Mouse (Mus musculus): ENCODE data around the gene Qrsl1. TPM values are rescaled to one million over a fixed set of nuclear protein-coding genes. Genes with fewer than 3 reads are reported as not detected.
"Not testable (repeated sequence)": the region's sequence is repeated elsewhere in the genome, so short reads cannot be mapped to it uniquely, and the experiment has no call there.

Gene Qrsl1
- 22.5 and 24.6 TPM in 2 replicates for polyA plus RNA-seq (2015; fragmentation: Nextera tagmentation; extraction: Ambion mirVana)

DNA sequence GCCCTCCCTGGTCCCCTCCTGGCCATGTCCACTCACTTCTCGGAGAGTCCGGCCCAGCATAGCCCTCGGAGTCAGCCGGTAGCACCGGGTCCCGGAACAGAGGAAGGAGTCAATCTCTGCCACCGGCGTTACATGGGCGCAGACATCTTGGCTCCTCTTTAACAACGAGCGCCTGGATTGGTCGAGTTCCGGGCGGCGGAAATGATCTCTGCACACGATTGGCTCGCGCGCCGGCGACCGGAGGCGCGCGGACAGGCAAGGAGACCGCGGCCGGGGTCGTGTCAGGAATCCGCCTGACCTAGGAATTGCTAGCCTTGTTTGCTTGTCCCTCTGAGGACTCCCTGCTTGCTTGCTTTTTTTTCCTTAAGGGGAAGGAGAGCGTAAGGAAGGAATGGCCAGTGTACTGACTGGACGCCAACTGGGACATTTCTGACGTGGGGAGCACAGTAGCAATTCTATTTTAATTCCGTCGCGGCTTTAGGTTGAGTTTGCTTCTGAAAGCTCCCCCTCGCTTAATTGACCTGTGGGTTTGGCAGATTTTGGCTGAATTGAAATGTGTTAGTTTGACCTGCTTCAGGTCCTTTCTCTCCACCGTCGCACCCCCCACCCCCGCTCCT is at the start of gene Qrsl1, which contains the start of gene Rtn4ip1:
Qrsl1 (minus strand) TSS at position 168 of the 617 bp plus-strand sequence.
Rtn4ip1 (plus strand) TSS at position 230 of the 617 bp plus-strand sequence.
- peak within 1 kb of the TSS; percentile 69 for H3K4me2 ChIP-seq (ENCODE audit: low read length)
- H3K9me3 ChIP-seq (replicated peaks; ENCODE audit: control insufficient read depth, low read length, poor library complexity, severe bottlenecking) = no peaks in the 10 kb centered on the region
- under 1% methylated on average over 39 of the region's 40 CpGs for WGBS
- peak; percentile 98 for ATAC-seq
- H3K4me3 ChIP-seq (ENCODE audit: low read depth, low read length) = peak within 1 kb of the TSS; percentile 86
- H3K9ac ChIP-seq (ENCODE audit: low read depth, low read length) = peak within 1 kb of the TSS; percentile 81
- peaks cover 15% of the 10 kb centered on the region for H3K4me1 ChIP-seq (ENCODE audit: control insufficient read depth, insufficient read depth, low read length)
- no peaks in the 10 kb centered on the region for H3K27me3 ChIP-seq (ENCODE audit: control insufficient read depth, insufficient read depth, low read depth, low read length)
- peak within 1 kb of the TSS; percentile 80 for H3K27ac ChIP-seq (ENCODE audit: low read length)
- H3K36me3 ChIP-seq (ENCODE audit: control insufficient read depth, insufficient read depth, low read length) = no peaks in the 10 kb centered on the region

DNA sequence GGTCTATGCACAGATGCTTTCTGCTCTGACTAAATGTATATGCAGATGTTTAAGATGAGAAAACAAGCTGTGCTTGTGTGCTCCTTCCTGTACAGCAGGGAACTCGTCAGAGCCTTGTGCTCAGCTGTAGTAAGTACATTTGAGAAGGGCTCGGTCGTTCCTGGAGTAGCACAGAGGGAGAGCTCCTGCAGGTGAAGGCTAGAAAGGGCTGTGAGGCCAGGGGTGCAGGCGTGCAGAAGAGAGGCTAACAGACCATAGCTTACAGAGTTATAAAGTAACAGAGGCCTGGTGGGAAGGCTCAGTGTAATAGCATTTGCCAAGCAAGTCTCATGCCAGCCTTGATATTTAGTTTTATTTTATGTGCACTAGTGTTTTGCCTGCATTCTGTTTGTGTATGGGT is 43.9 kb upstream of the Qrsl1 start:
- ATAC-seq = no peak
- H3K9ac ChIP-seq (ENCODE audit: low read depth, low read length) = no peak overlapping the region
- 82% methylated on average over 4 of the region's 4 CpGs for WGBS
- no peak overlapping the region for H3K4me3 ChIP-seq (ENCODE audit: low read depth, low read length)
- H3K27me3 ChIP-seq (ENCODE audit: control insufficient read depth, insufficient read depth, low read depth, low read length) = no peaks in the 10 kb centered on the region
- no peaks in the 10 kb centered on the region for H3K4me1 ChIP-seq (ENCODE audit: control insufficient read depth, insufficient read depth, low read length)
- H3K4me2 ChIP-seq (ENCODE audit: low read length) = no peak overlapping the region
- no peak overlapping the region for H3K27ac ChIP-seq (ENCODE audit: low read length)
- H3K9me3 ChIP-seq (replicated peaks; ENCODE audit: control insufficient read depth, low read length, poor library complexity, severe bottlenecking) = no peaks in the 10 kb centered on the region
- no peaks in the 10 kb centered on the region for H3K36me3 ChIP-seq (ENCODE audit: control insufficient read depth, insufficient read depth, low read length)

- 0 out of 2 replicates have a peak, but pooled peaks have one; percentile 52 for ATAC-seq
- no peaks in the 10 kb centered on the region for H3K9me3 ChIP-seq (replicated peaks; ENCODE audit: control insufficient read depth, low read length, poor library complexity, severe bottlenecking)
- H3K9ac ChIP-seq (ENCODE audit: low read depth, low read length) = no peak overlapping the region
- 17% methylated on average over 4 of the region's 4 CpGs for WGBS
- no peaks in the 10 kb centered on the region for H3K36me3 ChIP-seq (ENCODE audit: control insufficient read depth, insufficient read depth, low read length)
- H3K4me3 ChIP-seq (ENCODE audit: low read depth, low read length) = no peak overlapping the region
- no peak overlapping the region for H3K27ac ChIP-seq (ENCODE audit: low read length)
- H3K4me1 ChIP-seq (ENCODE audit: control insufficient read depth, insufficient read depth, low read length) = no peaks in the 10 kb centered on the region
- H3K27me3 ChIP-seq (ENCODE audit: control insufficient read depth, insufficient read depth, low read depth, low read length) = no peaks in the 10 kb centered on the region
- H3K4me2 ChIP-seq (ENCODE audit: low read length) = no peak overlapping the region
These were observed 42.2 kb upstream of the Qrsl1 start for GRCm38 (mm10) chr10:43943736-43944135.

GRCm38 (mm10) chr10:43939136-43939662 is 37.7 kb upstream of the Qrsl1 start:
- Histone ChIP-seq H3K9me3 (replicated peaks; ENCODE audit: control insufficient read depth, low read length, poor library complexity, severe bottlenecking) (no peaks in the 10 kb centered on the region), H3K4me2 (ENCODE audit: low read length) (no peak overlapping the region), H3K27ac (ENCODE audit: low read length) (no peak overlapping the region), H3K27me3 (ENCODE audit: control insufficient read depth, insufficient read depth, low read depth, low read length) (no peaks in the 10 kb centered on the region), H3K4me3 (ENCODE audit: low read depth, low read length) (no peak overlapping the region), H3K9ac (ENCODE audit: low read depth, low read length) (no peak overlapping the region), H3K4me1 (ENCODE audit: control insufficient read depth, insufficient read depth, low read length) (no peaks in the 10 kb centered on the region), H3K36me3 (ENCODE audit: control insufficient read depth, insufficient read depth, low read length) (0 out of 2 replicates have a peak, but pooled peaks cover 3% of the 10 kb centered on the region)
- no peak for ATAC-seq
- 80% methylated on average over 6 of the region's 6 CpGs for whole genome bisulfite sequencing

DNA sequence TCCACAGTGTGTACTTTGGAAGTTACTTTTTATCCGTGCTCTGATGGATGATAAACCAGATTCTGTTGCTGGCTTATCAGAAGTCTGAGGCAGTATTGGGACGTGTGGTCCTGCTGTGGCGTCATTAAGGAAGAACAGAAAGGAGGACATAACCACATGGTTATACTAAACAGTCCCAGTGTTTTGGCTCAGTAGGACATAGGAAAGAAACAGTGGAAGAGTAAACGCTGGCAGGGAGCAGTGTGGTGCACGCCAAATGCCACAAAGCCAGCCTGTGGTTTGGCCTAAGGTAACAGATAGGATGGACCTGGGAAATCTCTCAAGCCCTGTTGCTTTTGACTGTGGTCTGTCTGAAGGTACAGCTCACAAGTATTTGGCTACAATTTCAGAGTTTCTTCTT is 27.1 kb upstream of the Qrsl1 start:
- no peaks in the 10 kb centered on the region for H3K27me3 ChIP-seq (ENCODE audit: control insufficient read depth, insufficient read depth, low read depth, low read length)
- H3K4me1 ChIP-seq (ENCODE audit: control insufficient read depth, insufficient read depth, low read length) = no peaks in the 10 kb centered on the region
- no peak overlapping the region for H3K9ac ChIP-seq (ENCODE audit: low read depth, low read length)
- no peak for ATAC-seq
- H3K9me3 ChIP-seq (replicated peaks; ENCODE audit: control insufficient read depth, low read length, poor library complexity, severe bottlenecking) = no peaks in the 10 kb centered on the region
- 70% methylated on average over 5 of the region's 5 CpGs for WGBS
- H3K4me2 ChIP-seq (ENCODE audit: low read length) = no peak overlapping the region
- no peaks in the 10 kb centered on the region; the same call in 1 of the 2 replicates for H3K36me3 ChIP-seq (ENCODE audit: control insufficient read depth, insufficient read depth, low read length)
- no peak overlapping the region for H3K4me3 ChIP-seq (ENCODE audit: low read depth, low read length)
- H3K27ac ChIP-seq (ENCODE audit: low read length) = no peak overlapping the region

- H3K9me3 ChIP-seq (replicated peaks; ENCODE audit: control insufficient read depth, low read length, poor library complexity, severe bottlenecking) = no peaks in the 10 kb centered on the region
- WGBS = 87% methylated on average over 8 of the region's 8 CpGs
- no peak overlapping the region for H3K27ac ChIP-seq (ENCODE audit: low read length)
- H3K4me3 ChIP-seq (ENCODE audit: low read depth, low read length) = no peak overlapping the region
- no peak for ATAC-seq
- H3K4me2 ChIP-seq (ENCODE audit: low read length) = no peak overlapping the region
- no peak overlapping the region for H3K9ac ChIP-seq (ENCODE audit: low read depth, low read length)
- H3K27me3 ChIP-seq (ENCODE audit: control insufficient read depth, insufficient read depth, low read depth, low read length) = no peaks in the 10 kb centered on the region
- no peaks in the 10 kb centered on the region; the same call in 1 of the 2 replicates for H3K36me3 ChIP-seq (ENCODE audit: control insufficient read depth, insufficient read depth, low read length)
- H3K4me1 ChIP-seq (ENCODE audit: control insufficient read depth, insufficient read depth, low read length) = no peaks in the 10 kb centered on the region
These were observed 26.2 kb upstream of the Qrsl1 start for GRCm38 (mm10) chr10:43927736-43928135.

DNA sequence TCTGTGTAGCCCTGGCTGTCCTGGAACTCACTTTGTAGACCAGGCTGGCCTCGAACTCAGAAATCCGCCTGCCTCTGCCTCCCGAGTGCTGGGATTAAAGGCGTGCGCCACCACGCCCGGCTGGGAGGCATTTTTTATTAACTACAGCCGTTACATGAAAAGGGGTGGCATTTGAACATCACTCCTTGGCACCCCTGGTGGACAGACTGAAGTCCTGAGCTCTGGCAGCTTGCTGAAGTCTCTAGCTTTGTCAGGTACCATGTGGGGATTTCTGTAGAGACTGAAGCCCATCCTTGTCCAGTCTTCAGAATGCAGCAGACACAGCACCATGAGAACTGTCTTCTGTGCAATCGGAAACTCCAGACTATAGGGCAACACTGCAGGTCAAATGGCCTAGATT is 24.2 kb upstream of the Qrsl1 start:
- H3K4me2 ChIP-seq (ENCODE audit: low read length); H3K9ac ChIP-seq (ENCODE audit: low read depth, low read length); H3K4me1 ChIP-seq (ENCODE audit: control insufficient read depth, insufficient read depth, low read length); H3K4me3 ChIP-seq (ENCODE audit: low read depth, low read length); ATAC-seq; H3K9me3 ChIP-seq (replicated peaks; ENCODE audit: control insufficient read depth, low read length, poor library complexity, severe bottlenecking); H3K27ac ChIP-seq (ENCODE audit: low read length); H3K36me3 ChIP-seq (ENCODE audit: control insufficient read depth, insufficient read depth, low read length); H3K27me3 ChIP-seq (ENCODE audit: control insufficient read depth, insufficient read depth, low read depth, low read length): not testable (repeated sequence)
- WGBS = 89% methylated on average over 8 of the region's 9 CpGs

GRCm38 (mm10) chr10:43923096-43923495 is 21.6 kb upstream of the Qrsl1 start:
- Histone ChIP-seq H3K4me2 (ENCODE audit: low read length) (no peak overlapping the region), H3K9me3 (replicated peaks; ENCODE audit: control insufficient read depth, low read length, poor library complexity, severe bottlenecking) (no peaks in the 10 kb centered on the region), H3K4me1 (ENCODE audit: control insufficient read depth, insufficient read depth, low read length) (no peaks in the 10 kb centered on the region), H3K4me3 (ENCODE audit: low read depth, low read length) (no peak overlapping the region), H3K27me3 (ENCODE audit: control insufficient read depth, insufficient read depth, low read depth, low read length) (no peaks in the 10 kb centered on the region), H3K27ac (ENCODE audit: low read length) (no peak overlapping the region), H3K9ac (ENCODE audit: low read depth, low read length) (no peak overlapping the region), H3K36me3 (ENCODE audit: control insufficient read depth, insufficient read depth, low read length) (no peaks in the 10 kb centered on the region; the same call in 1 of the 2 replicates)
- 96% methylated on average over 3 of the region's 3 CpGs for WGBS
- ATAC-seq = no peak

All from midbrain, embryonic 16.5 days (tissue).